Mouse (Mus musculus) erythroblast, adult 5-6 weeks (primary cell): Measurements from ENCODE around the gene Taok3. TPM values are rescaled to one million over a fixed set of nuclear protein-coding genes. Genes with fewer than 3 reads are reported as not detected.
"Not testable (repeated sequence)": the region's sequence is repeated elsewhere in the genome, so short reads cannot be mapped to it uniquely, and the experiment has no call there.

Source experiments
- ATAC-seq: replicated peaks from 2 replicates; pipeline ENCODE4 v1.8.0; 2016; ENCODE audit warnings: moderate number of reproducible peaks, mild to moderate bottlenecking, moderate TSS enrichment, inconsistent platforms; ENCODE audit not compliant: poor library complexity, low FRiP score, severe bottlenecking
- total RNA-seq, 2 experiments: library from RNA; stranded (forward) in 1 of 2; stranded (reverse) in 1 of 2; fragments of 150-400 nt in 1 of 2; fragments of 200-764, 138-1000 nt in 1 of 2; gene quantifications; 2 replicates each; pipeline versions ENCODE4 v1.2.3 to v1.2.4; 2015 to 2017; ENCODE audit warnings: low replicate concordance in 2 of 2

Gene Taok3
- total RNA-seq, 2 experiments from 2014 or later, result 28.4 to 32.5 TPM

DNA sequence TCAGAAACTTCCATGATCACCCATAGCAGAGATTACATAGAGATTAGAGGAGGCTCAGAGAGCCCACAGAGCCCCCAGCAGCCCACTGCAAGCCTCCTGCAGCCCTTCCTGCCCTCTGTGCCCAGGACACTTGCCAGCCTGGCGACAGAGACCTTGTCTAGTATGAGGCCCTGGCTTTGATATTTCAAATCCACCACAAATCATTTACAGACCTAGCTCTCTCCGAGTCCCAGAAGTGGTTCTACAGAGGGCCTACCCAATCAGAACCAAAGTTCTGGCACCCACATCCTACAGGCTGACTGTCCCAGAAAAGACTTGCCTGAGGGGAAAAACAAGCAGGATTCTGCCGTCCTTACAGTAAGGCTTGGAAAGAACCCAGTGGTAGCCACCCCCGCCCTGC is 165.3 kb downstream of the Taok3 start:
- ATAC-seq, result no peak

DNA sequence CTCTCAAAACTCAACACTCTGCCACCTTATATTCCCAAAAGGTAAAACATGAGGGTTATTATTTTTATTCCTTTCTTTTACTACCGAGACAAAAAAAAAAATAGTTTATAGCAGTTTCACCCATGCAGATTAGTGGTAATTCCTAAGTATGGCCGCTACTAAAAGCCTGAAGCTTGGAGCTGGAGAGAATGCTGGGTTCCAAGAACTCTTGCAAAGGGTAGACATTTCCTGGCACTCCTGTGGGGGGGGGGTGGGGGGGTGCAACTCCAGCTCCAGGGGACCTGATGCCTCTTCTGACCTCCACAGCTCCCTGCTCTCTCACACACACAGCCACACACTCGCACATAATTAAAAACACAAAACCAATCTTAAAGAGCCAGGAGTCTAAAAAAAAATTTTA is 166.4 kb downstream of the Taok3 start:
- no peak for ATAC-seq

DNA sequence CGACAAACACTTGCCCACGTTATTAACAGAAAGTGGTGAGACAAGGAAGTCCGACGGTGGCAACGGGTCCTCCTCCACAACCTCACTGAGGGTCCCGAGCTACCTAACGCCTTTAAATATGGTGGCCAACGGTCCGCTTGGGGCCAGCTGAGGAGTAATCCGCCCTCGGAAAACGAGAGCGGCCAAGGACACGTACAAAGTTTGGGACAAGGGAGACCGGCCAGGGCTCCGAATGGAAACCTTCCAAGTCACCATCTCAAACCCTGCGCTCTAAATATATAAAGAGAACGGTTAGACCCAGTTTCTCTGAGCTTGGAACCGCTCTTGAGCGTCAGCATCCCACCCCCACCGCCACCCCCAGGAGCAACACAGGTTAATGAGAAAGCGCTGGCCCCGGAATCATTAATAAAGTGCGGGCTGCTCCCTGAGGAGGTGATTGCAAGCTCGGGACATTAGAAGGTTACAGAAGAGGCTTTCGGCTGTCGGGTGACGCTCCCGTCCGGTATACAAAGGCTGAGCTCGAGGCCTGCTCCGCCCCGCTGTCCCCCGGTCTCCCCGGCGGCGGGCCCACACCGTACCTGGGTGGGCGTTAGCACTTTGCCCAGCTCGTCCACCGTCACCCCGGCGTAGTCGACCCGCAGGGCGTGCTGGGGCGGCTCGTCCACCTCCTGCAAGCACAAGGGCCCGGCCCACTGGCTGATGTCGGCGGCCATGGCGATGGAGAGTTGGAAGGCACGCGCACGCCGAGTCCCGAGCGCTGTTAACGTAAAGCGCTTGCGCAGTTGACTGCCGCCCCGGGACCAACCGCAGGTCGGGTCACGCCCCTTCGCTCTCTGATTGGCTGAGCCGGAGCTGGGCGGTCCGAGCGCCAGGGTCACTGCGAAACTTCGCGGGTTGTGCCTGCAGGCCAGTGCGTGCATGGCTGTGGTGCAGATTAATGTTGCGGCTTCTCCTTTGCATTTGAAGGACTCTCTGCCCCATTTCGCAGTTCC is 167.2 kb downstream of the Taok3 start, which contains the start of gene Pebp1:
Pebp1 (minus strand) TSS at position 795 of the 992 bp plus-strand sequence.
- ATAC-seq, result peak; percentile 99

DNA sequence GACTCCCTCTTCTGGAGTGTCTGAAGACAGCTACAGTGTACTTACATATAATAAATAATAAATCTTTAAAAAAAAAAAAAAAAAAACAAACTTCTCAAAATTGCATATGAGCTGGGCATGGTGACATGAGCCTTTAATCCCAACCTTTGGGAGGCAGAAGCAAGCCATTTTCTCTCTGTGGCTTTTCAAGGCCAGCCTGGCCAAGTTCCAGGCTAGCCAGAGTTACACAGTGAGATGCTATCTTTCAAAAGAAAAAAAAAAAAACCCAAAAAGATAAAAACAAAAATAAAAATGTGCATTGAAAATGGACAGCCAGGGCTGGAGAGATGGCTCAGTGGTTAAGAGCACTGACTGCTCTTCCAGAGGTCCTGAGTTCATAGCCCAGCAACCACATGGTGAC is 169.7 kb downstream of the Taok3 start:
- ATAC-seq, result no peak

GRCm38 (mm10) chr5:117290081-117290480 is 170.2 kb downstream of the Taok3 start:
- no peak for ATAC-seq

DNA sequence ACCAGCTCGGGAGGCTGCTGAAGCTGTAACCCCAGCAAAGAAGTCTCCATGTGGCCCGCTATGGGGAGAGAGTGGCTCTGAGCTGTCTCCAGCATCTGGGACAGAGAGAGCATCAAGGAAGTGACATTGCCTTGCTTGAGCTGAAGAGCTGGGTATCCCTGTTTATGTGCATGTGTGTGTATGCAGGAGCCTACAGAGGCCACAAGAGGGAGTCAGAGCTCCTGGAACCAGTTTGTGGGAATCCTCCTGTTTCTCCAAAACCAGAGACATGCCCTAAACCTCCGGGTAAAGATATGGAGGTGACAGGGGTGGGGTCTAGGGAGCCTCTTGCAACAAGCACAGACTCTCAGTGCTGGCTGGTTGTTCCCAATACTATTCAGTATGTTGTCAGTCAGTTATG is 171.4 kb downstream of the Taok3 start:
- no peak for ATAC-seq

GRCm38 (mm10) chr5:117292547-117292946 is 172.6 kb downstream of the Taok3 start:
- no peak for ATAC-seq

GRCm38 (mm10) chr5:117293776-117294175 is 173.8 kb downstream of the Taok3 start:
- ATAC-seq, result not testable (repeated sequence)

- no peak for ATAC-seq
These were observed 175.1 kb downstream of the Taok3 start for GRCm38 (mm10) chr5:117295011-117295410.

GRCm38 (mm10) chr5:117302899-117303298 is 183.0 kb downstream of the Taok3 start:
- no peak for ATAC-seq

- no peak for ATAC-seq
These were observed 184.0 kb downstream of the Taok3 start for GRCm38 (mm10) chr5:117303691-117304579.

GRCm38 (mm10) chr5:117304947-117305346 is 185.0 kb downstream of the Taok3 start:
- peak; percentile 76 for ATAC-seq

DNA sequence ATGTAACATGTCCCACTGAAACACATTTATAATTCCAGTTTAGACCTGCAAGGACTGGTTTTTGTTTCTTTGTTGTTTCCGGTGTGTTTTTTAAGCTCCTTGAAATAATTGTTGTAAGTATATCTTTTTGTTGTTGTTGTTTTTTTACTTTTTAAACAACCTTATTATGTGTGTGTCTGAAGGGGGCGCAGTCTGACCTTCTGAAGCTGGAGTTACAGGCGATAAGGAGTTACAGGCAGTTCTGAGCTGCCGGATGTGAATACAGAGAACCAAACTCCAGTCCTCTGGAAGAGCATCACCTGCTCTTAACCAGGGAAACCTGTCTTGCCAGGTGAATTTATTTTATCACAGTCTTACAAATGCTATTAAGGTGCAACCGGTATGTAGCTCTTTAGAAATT is 185.8 kb downstream of the Taok3 start:
- no peak for ATAC-seq

- ATAC-seq, result no peak
These were observed 186.9 kb downstream of the Taok3 start for GRCm38 (mm10) chr5:117306826-117307225.

DNA sequence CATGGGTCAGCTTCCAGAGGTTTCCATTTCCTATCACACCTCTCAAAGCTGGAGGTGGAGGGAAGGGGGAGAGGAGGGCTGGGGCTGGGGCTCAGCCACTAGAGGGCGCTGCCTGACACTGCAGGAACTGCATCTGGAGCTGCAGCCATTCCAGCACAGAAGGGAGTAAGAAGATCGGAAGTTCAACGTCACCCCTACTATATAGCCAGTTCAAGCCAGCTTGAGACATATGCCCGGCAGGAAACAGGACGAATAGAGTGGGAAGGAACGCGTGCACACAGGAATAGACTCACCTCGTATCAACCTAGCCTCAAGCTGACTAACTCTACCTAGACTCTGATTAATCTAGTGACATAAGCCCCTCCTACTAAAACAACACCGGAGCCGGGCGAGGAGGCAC is 187.8 kb downstream of the Taok3 start:
- ATAC-seq, result peak; percentile 82

- ATAC-seq, result peak; percentile 75
These were observed 193.5 kb downstream of the Taok3 start for GRCm38 (mm10) chr5:117313420-117313819.

DNA sequence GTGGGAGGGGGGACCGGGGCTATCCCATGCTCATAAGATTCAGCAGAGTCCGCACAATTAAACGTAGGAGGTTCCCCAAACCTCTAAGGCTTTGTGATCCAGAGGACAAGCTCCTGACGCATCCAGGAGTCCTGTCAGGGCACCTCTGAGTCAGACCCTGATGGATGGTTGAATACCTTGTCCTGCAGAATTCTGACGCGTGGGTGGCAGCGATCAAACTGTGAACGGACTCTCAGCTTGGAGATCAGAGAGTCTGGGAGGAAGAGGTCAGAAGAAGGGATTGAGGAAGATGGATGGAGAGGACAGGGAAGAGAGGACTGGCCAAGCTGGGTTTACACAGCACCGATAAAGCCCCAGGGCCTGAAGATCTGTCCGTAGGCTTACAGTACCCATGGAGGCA is 194.0 kb downstream of the Taok3 start:
- no peak for ATAC-seq

DNA sequence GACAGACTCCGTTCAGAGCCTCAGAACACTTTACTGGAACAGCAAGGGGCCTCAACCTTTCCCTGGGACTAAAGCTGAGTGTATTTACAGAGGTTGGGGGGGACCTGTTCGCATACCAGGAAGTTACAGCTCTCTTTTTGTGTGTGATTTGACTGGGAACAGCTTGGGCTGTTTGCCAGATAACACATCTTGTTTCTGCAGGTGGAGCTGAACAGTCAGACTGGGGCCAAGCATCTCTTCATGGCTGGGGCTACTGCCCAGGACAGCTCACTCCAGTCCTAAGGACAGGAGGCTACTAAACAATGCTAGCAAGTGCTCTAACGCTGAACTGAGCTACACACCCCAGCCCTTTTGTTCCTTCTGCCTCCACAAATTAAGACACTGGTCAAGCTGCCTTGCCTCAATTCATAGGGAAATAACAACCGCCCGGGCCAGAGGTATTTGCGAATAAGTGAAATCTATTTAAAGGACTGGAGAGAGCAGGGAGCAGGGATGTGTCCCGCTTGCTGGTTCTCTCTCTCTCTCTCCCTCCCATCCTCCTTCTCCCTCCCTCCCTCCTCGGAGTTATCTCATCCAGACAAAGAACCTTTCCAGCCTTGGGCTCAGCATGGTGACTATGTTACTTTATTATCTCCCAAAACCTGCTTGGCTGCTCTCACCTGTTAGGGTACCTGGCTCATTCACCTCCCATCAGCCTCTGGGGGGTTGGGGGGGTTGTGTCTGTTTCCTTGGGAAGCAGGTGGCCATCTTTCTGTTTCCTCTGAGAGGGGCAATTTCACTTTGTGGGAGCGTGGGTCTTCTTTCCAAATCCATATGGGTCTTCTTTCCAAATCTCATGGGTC is 194.9 kb downstream of the Taok3 start:
- ATAC-seq, result no peak

DNA sequence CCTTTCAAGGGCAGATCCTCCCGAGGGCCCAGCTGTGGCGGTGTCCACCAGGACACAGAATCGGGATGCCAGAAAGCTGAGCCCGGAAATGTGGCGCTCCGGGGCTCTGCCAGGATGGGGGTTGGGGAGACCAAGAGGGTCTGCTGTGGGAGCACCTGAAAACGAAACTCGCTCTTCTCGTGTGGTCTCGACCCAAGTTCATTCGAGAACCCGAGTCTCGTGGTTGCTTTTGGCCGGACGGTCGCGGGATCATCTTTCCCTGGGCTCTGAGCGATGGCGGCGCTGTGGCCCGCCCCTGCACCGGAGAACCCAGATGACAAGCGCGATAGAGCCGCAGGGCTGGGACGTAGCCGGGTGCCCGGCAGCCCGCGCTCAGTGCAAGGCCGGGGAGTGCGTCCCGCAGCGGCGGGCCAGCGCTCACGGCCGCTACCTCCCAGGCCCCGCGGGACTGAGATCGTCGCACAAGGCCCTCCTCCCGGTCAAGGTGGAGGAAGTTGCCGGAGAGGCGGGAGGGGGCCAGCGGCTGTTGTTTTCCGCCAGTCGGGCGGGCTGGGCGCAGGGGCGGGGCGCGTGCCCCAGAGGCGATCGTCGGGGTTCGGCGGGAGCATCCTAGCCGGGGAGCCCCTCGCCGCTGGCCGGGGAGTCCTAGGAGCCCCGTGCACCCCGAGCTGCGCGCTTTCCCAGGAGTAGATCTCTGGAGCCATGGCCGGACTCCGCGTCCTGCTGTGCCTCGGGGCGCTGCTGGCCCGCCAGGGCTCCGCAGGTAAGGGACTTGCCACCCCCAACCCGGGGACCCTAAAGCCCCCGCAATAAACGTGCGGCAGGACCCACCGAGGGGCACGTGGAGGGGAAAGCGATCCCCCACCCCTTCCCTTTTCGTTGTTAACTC is 199.1 kb downstream of the Taok3 start, which contains the start of gene Vsig10:
Vsig10 (plus strand) TSS at position 343 of the 889 bp plus-strand sequence.
- ATAC-seq, result peak; percentile 73
